Mouse (Mus musculus): Measurements from ENCODE around the gene Slc17a7. TPM values are rescaled to one million over a fixed set of nuclear protein-coding genes. Genes with fewer than 3 reads are reported as not detected.

Gene Slc17a7
- polyA plus RNA-seq, 2 experiments: 0.18 to 0.58 TPM

- WGBS: 40% methylated on average over 10 of the region's 10 CpGs
- Histone ChIP-seq H3K4me2 (replicated peaks; ENCODE audit: low read depth, low read length, severe bottlenecking) (no peak overlapping the region), H3K4me1 (ENCODE audit: control insufficient read depth, insufficient read depth, low read length) (no peaks in the 10 kb centered on the region), H3K4me3 (replicated peaks; ENCODE audit: low read length) (no peak overlapping the region), H3K27ac (replicated peaks; ENCODE audit: low read depth, low read length) (no peak overlapping the region), H3K36me3 (ENCODE audit: control insufficient read depth, insufficient read depth, low read length) (no peaks in the 10 kb centered on the region), H3K9me3 (ENCODE audit: control insufficient read depth, low read length) (no peaks in the 10 kb centered on the region), H3K9ac (ENCODE audit: low read depth, low read length, severe bottlenecking) (no peak overlapping the region), H3K27me3 (ENCODE audit: control insufficient read depth, insufficient read depth, low read length) (no peaks in the 10 kb centered on the region)
- no peak for DNase-seq (ENCODE audit: low spot score)
- TF ChIP-seq POLR2A (IDR thresholded peaks at IDR 0.05; ENCODE audit: borderline replicate concordance, extremely low read depth, insufficient read depth, insufficient read length): no peak
- ATAC-seq (ENCODE audit: low FRiP score, low read depth): no peak
These were observed 38.9 kb downstream of the Slc17a7 start for GRCm38 (mm10) chr7:45202654-45203053.

- DNase-seq (ENCODE audit: low spot score) (peak; percentile 96), ATAC-seq (ENCODE audit: low FRiP score, low read depth) (peak; percentile 98)
- Histone ChIP-seq H3K36me3 (ENCODE audit: control insufficient read depth, insufficient read depth, low read length) (no peaks in the 10 kb centered on the region), H3K27ac (replicated peaks; ENCODE audit: low read depth, low read length) (no peak within 1 kb of the TSS), H3K4me1 (ENCODE audit: control insufficient read depth, insufficient read depth, low read length) (no peaks in the 10 kb centered on the region), H3K9ac (ENCODE audit: low read depth, low read length, severe bottlenecking) (peak within 1 kb of the TSS; percentile 52), H3K4me2 (replicated peaks; ENCODE audit: low read depth, low read length, severe bottlenecking) (peak within 1 kb of the TSS; percentile 50), H3K27me3 (ENCODE audit: control insufficient read depth, insufficient read depth, low read length) (no peaks in the 10 kb centered on the region), H3K4me3 (replicated peaks; ENCODE audit: low read length) (peak within 1 kb of the TSS; percentile 47), H3K9me3 (ENCODE audit: control insufficient read depth, low read length) (no peaks in the 10 kb centered on the region)
- 8% methylated on average over 43 of the region's 44 CpGs for WGBS
- peak; percentile 42; the same call in 1 of the 2 replicates for TF ChIP-seq POLR2A (IDR thresholded peaks at IDR 0.05; ENCODE audit: borderline replicate concordance, extremely low read depth, insufficient read depth, insufficient read length)
These were observed 40.8 kb downstream of the Slc17a7 start, which contains the start of gene Ccdc155 for GRCm38 (mm10) chr7:45204380-45205143. Gene Ccdc155 (minus strand): TSS chr7:45204892.

DNA sequence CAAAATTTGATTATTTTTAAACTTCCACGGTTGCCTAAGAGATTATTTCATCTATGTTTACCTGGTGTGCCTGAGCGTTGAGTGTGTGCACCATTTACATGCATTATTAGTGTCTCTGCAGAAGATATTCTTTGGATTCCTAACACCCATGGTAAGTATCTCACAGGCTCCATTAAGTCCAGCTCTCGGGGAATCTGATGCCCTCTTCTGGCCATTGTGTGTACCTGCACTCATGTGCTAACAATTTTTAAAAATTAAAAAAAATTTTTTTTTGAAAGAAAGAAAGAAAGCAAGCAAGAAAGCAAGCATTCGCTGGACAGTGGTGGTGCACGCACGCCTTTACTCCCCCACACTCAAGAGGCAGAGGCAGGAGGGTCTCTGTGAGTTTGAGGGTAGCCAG, 44.5 kb downstream of the Slc17a7 start:
- Histone ChIP-seq H3K36me3 (ENCODE audit: control insufficient read depth, insufficient read depth, low read length) (no peaks in the 10 kb centered on the region), H3K4me2 (replicated peaks; ENCODE audit: low read depth, low read length, severe bottlenecking) (no peak overlapping the region), H3K27ac (replicated peaks; ENCODE audit: low read depth, low read length) (no peak overlapping the region), H3K9ac (ENCODE audit: low read depth, low read length, severe bottlenecking) (no peak overlapping the region), H3K9me3 (ENCODE audit: control insufficient read depth, low read length) (no peaks in the 10 kb centered on the region), H3K27me3 (ENCODE audit: control insufficient read depth, insufficient read depth, low read length) (peaks cover 13% of the 10 kb centered on the region), H3K4me1 (ENCODE audit: control insufficient read depth, insufficient read depth, low read length) (0 out of 2 replicates have a peak, but pooled peaks cover 7% of the 10 kb centered on the region), H3K4me3 (replicated peaks; ENCODE audit: low read length) (no peak overlapping the region)
- no peak for TF ChIP-seq POLR2A (IDR thresholded peaks at IDR 0.05; ENCODE audit: borderline replicate concordance, extremely low read depth, insufficient read depth, insufficient read length)
- no peak for DNase-seq (ENCODE audit: low spot score)
- no peak for ATAC-seq (ENCODE audit: low FRiP score, low read depth)
- WGBS: 76% methylated on average over 6 of the region's 6 CpGs

DNA sequence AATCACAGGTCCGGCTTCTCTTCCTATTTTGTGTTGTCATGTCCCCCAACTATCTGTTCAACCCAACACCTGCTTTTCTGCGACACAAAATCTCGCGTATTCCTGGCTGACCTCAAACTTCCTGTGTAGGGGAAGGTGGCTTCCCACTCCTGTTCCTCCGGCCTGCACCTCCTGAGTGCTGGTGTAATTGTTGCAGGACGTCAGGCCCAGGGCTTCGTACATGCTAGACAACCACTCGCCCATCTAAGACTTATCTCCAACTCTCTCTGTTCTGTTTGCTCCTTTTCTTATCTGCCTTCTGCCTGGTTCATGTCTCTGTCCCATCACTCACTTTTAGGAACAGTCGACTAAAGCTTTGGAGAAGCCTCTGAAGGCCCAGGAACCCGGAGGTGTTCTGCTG, 47.3 kb downstream of the Slc17a7 start:
- TF ChIP-seq POLR2A (IDR thresholded peaks at IDR 0.05; ENCODE audit: borderline replicate concordance, extremely low read depth, insufficient read depth, insufficient read length): no peak
- H3K9me3 ChIP-seq (ENCODE audit: control insufficient read depth, low read length): no peaks in the 10 kb centered on the region
- H3K27ac ChIP-seq (replicated peaks; ENCODE audit: low read depth, low read length): no peak overlapping the region
- 66% methylated on average over 10 of the region's 10 CpGs for WGBS
- no peak overlapping the region for H3K4me3 ChIP-seq (replicated peaks; ENCODE audit: low read length)
- H3K4me1 ChIP-seq (ENCODE audit: control insufficient read depth, insufficient read depth, low read length): 0 out of 2 replicates have a peak, but pooled peaks cover 9% of the 10 kb centered on the region
- H3K9ac ChIP-seq (ENCODE audit: low read depth, low read length, severe bottlenecking): no peak overlapping the region
- H3K4me2 ChIP-seq (replicated peaks; ENCODE audit: low read depth, low read length, severe bottlenecking): no peak overlapping the region
- no peaks in the 10 kb centered on the region for H3K36me3 ChIP-seq (ENCODE audit: control insufficient read depth, insufficient read depth, low read length)
- H3K27me3 ChIP-seq (ENCODE audit: control insufficient read depth, insufficient read depth, low read length): peaks cover 13% of the 10 kb centered on the region
- no peak for DNase-seq (ENCODE audit: low spot score)
- no peak for ATAC-seq (ENCODE audit: low FRiP score, low read depth)

- Histone ChIP-seq H3K4me1 (ENCODE audit: control insufficient read depth, insufficient read depth, low read length) (peaks cover 11% of the 10 kb centered on the region; the same call in 1 of the 2 replicates), H3K27ac (replicated peaks; ENCODE audit: low read depth, low read length) (no peak within 1 kb of the TSS), H3K9me3 (ENCODE audit: control insufficient read depth, low read length) (no peaks in the 10 kb centered on the region), H3K4me3 (replicated peaks; ENCODE audit: low read length) (0 out of 2 replicates have a peak within 1 kb of the TSS, but pooled peaks have one; percentile 8), H3K36me3 (ENCODE audit: control insufficient read depth, insufficient read depth, low read length) (no peaks in the 10 kb centered on the region), H3K4me2 (replicated peaks; ENCODE audit: low read depth, low read length, severe bottlenecking) (peak within 1 kb of the TSS; percentile 34), H3K27me3 (ENCODE audit: control insufficient read depth, insufficient read depth, low read length) (peaks cover 13% of the 10 kb centered on the region), H3K9ac (ENCODE audit: low read depth, low read length, severe bottlenecking) (no peak within 1 kb of the TSS)
- DNase-seq (ENCODE audit: low spot score): no peak
- TF ChIP-seq POLR2A (IDR thresholded peaks at IDR 0.05; ENCODE audit: borderline replicate concordance, extremely low read depth, insufficient read depth, insufficient read length): no peak
- WGBS: 4% methylated on average over 17 of the region's 17 CpGs
- no peak for ATAC-seq (ENCODE audit: low FRiP score, low read depth)
These were observed 48.1 kb downstream of the Slc17a7 start, which contains the start of gene Dkkl1 for GRCm38 (mm10) chr7:45211851-45212251. Gene Dkkl1 (minus strand): TSS chr7:45212147.
